Mouse (Mus musculus): ENCODE measurements around the gene Gpr39. TPM values are rescaled to one million over a fixed set of nuclear protein-coding genes. Genes with fewer than 3 reads are reported as not detected.

The Gpr39 gene
- total and polyA plus RNA-seq, 2 experiments from 2014 or later = 0.38 TPM; not detected in 1

DNA sequence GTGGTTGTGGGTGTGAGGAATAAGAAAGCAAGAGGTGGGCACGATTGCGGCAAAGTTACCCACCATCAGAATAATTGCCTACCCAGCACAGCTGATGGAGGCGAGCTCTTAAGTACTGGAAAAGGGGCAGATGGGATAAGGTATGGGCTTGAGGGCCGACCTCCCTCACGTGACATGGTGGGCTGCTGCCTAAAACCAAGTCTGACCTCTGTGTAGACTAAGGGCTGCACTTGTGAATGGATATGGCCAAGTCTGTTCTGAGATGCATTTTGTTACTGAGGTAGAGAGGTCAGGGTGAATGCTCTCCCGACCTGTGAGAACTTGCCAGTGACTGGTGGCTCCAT, 53.7 kb downstream of the Gpr39 start:
- H3K9ac ChIP-seq = no peak overlapping the region
- H3K4me2 ChIP-seq (ENCODE audit: low read depth) = no peak overlapping the region
- TF ChIP-seq CTCF (IDR thresholded peaks at IDR 0.05; ENCODE audit: low read depth) = no peak
- no peaks in the 10 kb centered on the region for H3K4me1 ChIP-seq (ENCODE audit: insufficient read depth)
- DNase-seq (no peak), ATAC-seq (no peak)
- no peaks in the 10 kb centered on the region for H3K36me3 ChIP-seq (ENCODE audit: insufficient read depth)
- no peak overlapping the region for H3K27ac ChIP-seq (ENCODE audit: low read depth, low read length)
- 92% methylated on average over 6 of the region's 6 CpGs for WGBS
- no peaks in the 10 kb centered on the region for H3K9me3 ChIP-seq (ENCODE audit: low read length)
- no peak overlapping the region for H3K4me3 ChIP-seq (ENCODE audit: low read depth, low read length)
- no peaks in the 10 kb centered on the region for H3K27me3 ChIP-seq (ENCODE audit: insufficient read depth, low read length)

DNA sequence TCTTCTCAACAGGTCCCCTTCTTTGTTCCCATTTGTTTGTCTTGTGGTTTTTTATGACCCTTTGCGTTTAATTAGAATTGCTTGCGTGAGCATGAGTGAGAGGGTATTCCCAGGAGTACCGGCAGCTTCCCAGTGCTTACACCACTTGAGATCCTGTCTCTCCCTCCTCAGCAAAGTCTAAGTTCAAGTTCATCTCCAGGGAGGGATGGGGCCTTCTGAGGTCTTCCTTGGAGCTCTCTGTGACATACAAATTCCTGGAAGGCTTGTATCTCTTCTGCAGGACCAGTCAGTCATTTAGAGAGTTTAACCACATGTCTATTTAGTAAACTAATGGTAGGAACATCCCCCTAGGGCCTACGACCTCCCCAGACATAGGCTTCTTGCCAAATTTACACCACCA, 55.1 kb downstream of the Gpr39 start:
- Histone ChIP-seq H3K27ac (ENCODE audit: low read depth, low read length) (no peak overlapping the region), H3K9ac (no peak overlapping the region), H3K4me2 (ENCODE audit: low read depth) (no peak overlapping the region), H3K9me3 (ENCODE audit: low read length) (no peaks in the 10 kb centered on the region), H3K4me1 (ENCODE audit: insufficient read depth) (no peaks in the 10 kb centered on the region), H3K27me3 (ENCODE audit: insufficient read depth, low read length) (no peaks in the 10 kb centered on the region), H3K36me3 (ENCODE audit: insufficient read depth) (no peaks in the 10 kb centered on the region), H3K4me3 (ENCODE audit: low read depth, low read length) (no peak overlapping the region)
- ATAC-seq (no peak), DNase-seq (no peak)
- 76% methylated on average over 4 of the region's 4 CpGs for WGBS
- no peak for TF ChIP-seq CTCF (IDR thresholded peaks at IDR 0.05; ENCODE audit: low read depth)

DNA sequence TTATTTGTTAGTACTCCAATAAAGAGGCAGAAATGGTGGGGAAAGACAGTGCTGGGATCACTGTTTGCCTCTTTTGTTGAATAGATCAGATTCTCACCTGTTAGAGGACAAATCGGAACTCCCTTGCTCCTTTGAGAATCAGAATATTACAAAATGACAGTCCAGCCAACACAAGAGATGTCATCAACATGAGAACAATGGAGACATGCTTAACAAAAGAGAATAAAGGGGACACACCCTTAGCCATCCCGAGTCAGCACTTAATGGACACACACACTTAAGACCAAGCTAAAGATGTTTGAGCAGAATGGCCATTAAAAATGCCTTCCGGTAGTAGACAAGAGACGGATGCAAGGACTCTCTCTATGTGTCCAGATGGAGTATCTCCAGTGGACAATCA, 68.0 kb downstream of the Gpr39 start:
- no peaks in the 10 kb centered on the region for H3K4me1 ChIP-seq (ENCODE audit: insufficient read depth)
- ATAC-seq (no peak), DNase-seq (no peak)
- no peak overlapping the region for H3K4me3 ChIP-seq (ENCODE audit: low read depth, low read length)
- no peaks in the 10 kb centered on the region for H3K9me3 ChIP-seq (ENCODE audit: low read length)
- H3K27ac ChIP-seq (ENCODE audit: low read depth, low read length) = no peak overlapping the region
- no peak for TF ChIP-seq CTCF (IDR thresholded peaks at IDR 0.05; ENCODE audit: low read depth)
- no peak overlapping the region for H3K4me2 ChIP-seq (ENCODE audit: low read depth)
- WGBS = 91% methylated on average over 4 of the region's 4 CpGs
- H3K36me3 ChIP-seq (ENCODE audit: insufficient read depth) = no peaks in the 10 kb centered on the region
- no peaks in the 10 kb centered on the region for H3K27me3 ChIP-seq (ENCODE audit: insufficient read depth, low read length)
- H3K9ac ChIP-seq = no peak overlapping the region

DNA sequence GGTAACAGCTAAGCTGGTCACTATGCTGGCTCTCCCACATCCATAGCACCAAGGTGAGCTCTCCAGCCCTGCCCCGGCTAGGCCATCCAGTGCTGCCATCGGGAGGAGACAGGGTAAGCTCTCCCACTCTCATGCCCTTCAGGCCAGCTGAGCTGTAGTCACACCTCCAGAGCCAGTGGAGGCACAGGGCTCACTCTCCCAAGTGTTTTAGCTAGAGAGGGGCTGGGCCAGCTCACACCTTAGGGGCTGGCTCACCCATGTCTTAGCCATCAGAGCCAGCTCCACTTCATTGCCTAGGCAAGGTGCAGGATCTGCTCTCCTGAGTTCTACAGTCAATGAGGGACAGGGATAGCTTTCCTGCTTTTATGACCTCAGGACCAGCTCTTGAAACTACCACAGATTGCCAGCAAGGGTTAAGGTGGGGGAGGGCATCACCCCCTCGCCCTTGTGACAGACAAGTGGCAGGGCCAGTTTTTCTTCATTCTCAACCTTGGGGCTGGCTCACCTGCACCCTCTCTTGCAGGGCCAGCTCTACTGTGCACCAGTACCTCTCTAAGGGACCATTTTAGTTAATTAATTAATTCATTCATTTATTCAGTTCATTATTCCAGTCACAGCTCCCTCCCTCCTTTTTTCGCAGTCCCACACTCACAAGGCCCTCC, 78.7 kb downstream of the Gpr39 start:
- H3K36me3 ChIP-seq (ENCODE audit: insufficient read depth) = no peaks in the 10 kb centered on the region
- no peak overlapping the region for H3K9ac ChIP-seq
- DNase-seq (no peak), ATAC-seq (no peak)
- WGBS = 91% methylated on average over 4 of the region's 4 CpGs
- H3K27ac ChIP-seq (ENCODE audit: low read depth, low read length) = no peak overlapping the region
- H3K27me3 ChIP-seq (ENCODE audit: insufficient read depth, low read length) = no peaks in the 10 kb centered on the region
- TF ChIP-seq CTCF (IDR thresholded peaks at IDR 0.05; ENCODE audit: low read depth) = no peak
- no peak overlapping the region for H3K4me3 ChIP-seq (ENCODE audit: low read depth, low read length)
- peaks cover 5% of the 10 kb centered on the region; the same call in 1 of the 2 replicates for H3K4me1 ChIP-seq (ENCODE audit: insufficient read depth)
- H3K9me3 ChIP-seq (ENCODE audit: low read length) = no peaks in the 10 kb centered on the region
- no peak overlapping the region for H3K4me2 ChIP-seq (ENCODE audit: low read depth)

DNA sequence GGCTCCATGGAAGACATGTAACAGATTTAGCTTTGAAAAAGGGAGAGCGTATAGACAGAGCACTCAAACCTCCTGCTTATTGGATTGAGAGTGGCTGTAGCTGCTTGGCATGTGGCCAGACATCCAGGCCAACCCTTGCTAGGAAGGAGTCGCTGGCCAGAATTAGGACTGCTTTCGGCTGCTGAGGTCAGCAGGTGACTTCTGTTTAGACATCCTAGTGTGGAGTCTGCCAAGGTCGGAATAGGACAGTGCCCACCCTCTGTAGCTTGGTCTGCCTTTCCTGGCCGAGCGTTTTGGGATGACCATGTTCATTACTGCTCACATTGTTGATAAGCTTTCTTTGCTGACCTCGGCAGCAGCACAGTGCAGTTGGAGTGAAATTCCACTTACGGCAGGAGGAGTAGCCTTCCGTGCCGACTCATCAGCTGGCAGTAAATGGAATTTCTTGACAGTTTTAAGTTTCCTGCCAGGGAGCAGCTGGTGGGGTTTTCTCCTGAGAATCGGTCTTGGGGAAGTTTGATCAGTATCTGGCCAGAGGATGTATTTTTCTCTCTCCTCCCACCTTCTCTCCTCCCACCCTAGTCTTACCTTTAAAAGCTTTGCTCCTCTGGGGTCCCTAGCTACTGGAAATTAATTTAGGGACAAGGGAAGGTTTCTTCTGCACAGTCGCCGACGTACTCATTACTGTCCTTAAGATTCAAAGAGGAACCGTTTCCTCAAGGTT, 83.3 kb downstream of the Gpr39 start:
- Histone ChIP-seq H3K9me3 (ENCODE audit: low read length) (no peaks in the 10 kb centered on the region), H3K36me3 (ENCODE audit: insufficient read depth) (no peaks in the 10 kb centered on the region), H3K4me1 (ENCODE audit: insufficient read depth) (peaks cover 8% of the 10 kb centered on the region; the same call in 1 of the 2 replicates), H3K27ac (ENCODE audit: low read depth, low read length) (no peak overlapping the region), H3K4me3 (ENCODE audit: low read depth, low read length) (no peak overlapping the region), H3K27me3 (ENCODE audit: insufficient read depth, low read length) (no peaks in the 10 kb centered on the region), H3K4me2 (ENCODE audit: low read depth) (no peak overlapping the region), H3K9ac (no peak overlapping the region)
- 32% methylated on average over 15 of the region's 15 CpGs for WGBS
- peak; percentile 67 for ATAC-seq
- peak; percentile 59 for DNase-seq
- no peak for TF ChIP-seq CTCF (IDR thresholded peaks at IDR 0.05; ENCODE audit: low read depth)

DNA sequence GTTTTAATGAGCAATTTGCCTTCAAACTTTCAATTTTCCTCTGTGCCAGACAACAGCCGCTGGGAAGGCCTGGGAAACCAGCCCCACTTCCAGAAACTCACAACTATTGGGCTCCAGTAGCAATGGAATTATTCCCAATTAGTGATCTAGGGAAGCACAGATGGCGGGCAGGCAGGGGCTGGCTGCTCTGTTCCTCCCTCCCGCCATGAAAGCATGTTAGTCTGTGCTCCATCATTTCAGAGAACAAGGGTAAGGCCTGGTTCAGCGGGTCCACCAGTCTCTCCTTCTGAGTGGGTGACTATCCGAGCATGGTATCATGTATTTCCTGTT, 83.9 kb downstream of the Gpr39 start:
- H3K36me3 ChIP-seq (ENCODE audit: insufficient read depth) = no peaks in the 10 kb centered on the region
- H3K4me1 ChIP-seq (ENCODE audit: insufficient read depth) = peaks cover 8% of the 10 kb centered on the region; the same call in 1 of the 2 replicates
- no peak overlapping the region for H3K9ac ChIP-seq
- WGBS = 31% methylated on average over 5 of the region's 5 CpGs
- no peak overlapping the region for H3K27ac ChIP-seq (ENCODE audit: low read depth, low read length)
- DNase-seq (peak; percentile 68), ATAC-seq (peak; percentile 89)
- no peak overlapping the region for H3K4me2 ChIP-seq (ENCODE audit: low read depth)
- TF ChIP-seq CTCF (IDR thresholded peaks at IDR 0.05; ENCODE audit: low read depth) = no peak
- H3K9me3 ChIP-seq (ENCODE audit: low read length) = no peaks in the 10 kb centered on the region
- no peak overlapping the region for H3K4me3 ChIP-seq (ENCODE audit: low read depth, low read length)
- no peaks in the 10 kb centered on the region for H3K27me3 ChIP-seq (ENCODE audit: insufficient read depth, low read length)

DNA sequence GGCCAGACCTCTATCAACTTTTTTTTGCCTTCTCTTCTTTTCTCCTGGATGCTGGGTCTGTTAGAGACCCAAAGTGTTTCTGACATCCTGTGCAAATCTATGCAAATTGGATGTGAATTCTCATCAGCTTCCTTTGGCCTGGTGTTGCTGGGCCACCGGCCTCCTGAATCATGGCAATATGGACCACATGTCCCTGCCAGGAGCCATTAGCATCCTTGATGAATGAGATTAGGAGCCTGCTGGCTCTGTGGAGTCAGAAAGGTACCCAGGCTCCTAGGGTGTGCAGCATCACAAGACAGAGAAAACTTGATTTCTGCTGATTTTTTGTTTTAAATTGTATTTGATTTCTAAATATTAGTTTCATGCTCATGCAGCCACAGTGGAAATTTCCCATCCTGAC, 85.3 kb downstream of the Gpr39 start:
- no peaks in the 10 kb centered on the region for H3K27me3 ChIP-seq (ENCODE audit: insufficient read depth, low read length)
- 31% methylated on average over 1 of the region's 1 CpGs for WGBS
- no peak for TF ChIP-seq CTCF (IDR thresholded peaks at IDR 0.05; ENCODE audit: low read depth)
- H3K36me3 ChIP-seq (ENCODE audit: insufficient read depth) = no peaks in the 10 kb centered on the region
- no peak for ATAC-seq
- peaks cover 8% of the 10 kb centered on the region; the same call in 1 of the 2 replicates for H3K4me1 ChIP-seq (ENCODE audit: insufficient read depth)
- H3K9me3 ChIP-seq (ENCODE audit: low read length) = no peaks in the 10 kb centered on the region
- no peak overlapping the region for H3K4me3 ChIP-seq (ENCODE audit: low read depth, low read length)
- no peak overlapping the region for H3K9ac ChIP-seq
- no peak for DNase-seq
- H3K4me2 ChIP-seq (ENCODE audit: low read depth) = no peak overlapping the region
- no peak overlapping the region for H3K27ac ChIP-seq (ENCODE audit: low read depth, low read length)
